Mouse (Mus musculus) C2C12 (cell line): ENCODE data around the gene A530084C06Rik.

ENCODE experiments used
- CTCF ChIP-seq: IDR thresholded peaks from one replicate; pipeline ENCODE4 v1.5.1; 2011; ENCODE audit not compliant: control insufficient read depth, insufficient read depth, insufficient read length
- FOSL1 ChIP-seq: IDR thresholded peaks from one replicate; pipeline ENCODE4 v1.8.0; 2011; ENCODE audit warnings: mild to moderate bottlenecking, low read length; ENCODE audit not compliant: poor library complexity, insufficient read depth, severe bottlenecking
- MYOD1 ChIP-seq: IDR thresholded peaks from one replicate; pipeline ENCODE4 v1.6.1; 2011; ENCODE audit warnings: low read depth; ENCODE audit not compliant: control insufficient read depth, insufficient read length
- MYOG ChIP-seq: IDR thresholded peaks from one replicate; pipeline ENCODE4 v1.6.1; 2011; ENCODE audit not compliant: control insufficient read depth, insufficient read length; ENCODE audit errors: extremely low read depth
- USF1 ChIP-seq: IDR thresholded peaks from one replicate; pipeline ENCODE4 v1.6.1; 2011; ENCODE audit warnings: low read depth, mild to moderate bottlenecking, control low read depth, moderate library complexity

- TF ChIP-seq MYOD1 = no peak
- no peak for TF ChIP-seq CTCF
- TF ChIP-seq USF1 = no peak
- no peak for TF ChIP-seq MYOG
- TF ChIP-seq FOSL1 = no peak
These were observed 13.8 kb upstream of the A530084C06Rik start for GRCm38 (mm10) chr13:31572806-31573508.
